Mouse (Mus musculus) heart, postnatal 14 days (tissue): Measurements from ENCODE around the gene Lifr. TPM values are rescaled to one million over a fixed set of nuclear protein-coding genes. Genes with fewer than 3 reads are reported as not detected.

Source experiments
- DNase-seq, 2 experiments: peaks; one replicate each; pipeline ENCODE4 v3.0.0; 2021 to 2022
- intact Hi-C: fragments of 180-260 bp; cut with DNase I; formaldehyde crosslinking; loops from one replicate; pipeline ENCODE4 v1.15.1; 2025
- total RNA-seq, 2 experiments: library from RNA; stranded (reverse); gene quantifications; 2 replicates each; pipeline ENCODE4 v1.2.3; 2021

Lifr gene
- total RNA-seq, 2 experiments from 2014 or later = 57.6 to 63.2 TPM

DNA sequence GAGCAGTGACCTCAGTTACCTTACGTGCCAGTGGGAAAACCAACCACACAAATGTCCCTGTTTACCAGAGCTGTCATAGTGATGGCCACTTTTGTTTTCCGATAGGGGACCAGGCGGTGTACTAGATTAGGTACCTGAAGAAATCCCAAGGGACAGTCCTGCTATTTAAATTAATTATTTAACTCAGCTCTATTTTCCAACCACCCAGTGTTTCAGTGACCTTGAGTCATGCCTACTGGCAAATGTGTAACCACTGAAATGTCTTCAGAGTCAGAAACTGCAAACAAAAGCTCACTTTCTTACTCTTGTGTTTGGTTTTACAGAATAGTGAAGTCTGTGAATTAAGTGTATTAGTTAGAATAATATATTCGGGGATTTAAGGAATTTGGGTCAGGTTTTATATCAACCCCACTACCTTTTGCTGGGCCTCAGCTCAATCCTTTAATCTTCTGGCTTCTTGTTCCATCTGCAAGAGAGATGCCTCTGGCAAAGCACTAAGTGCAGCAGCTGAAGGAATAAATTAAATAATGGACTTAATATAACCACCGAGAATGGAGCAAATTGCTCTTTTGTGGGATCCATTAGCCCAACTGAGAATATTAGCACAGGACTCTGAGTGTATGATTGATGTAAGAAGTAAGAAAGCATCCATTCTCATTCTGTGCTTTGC, 33.5 kb downstream of the Lifr start:
- no peak for DNase-seq
- intact Hi-C loops = loop anchor here (10.0 kb wide), 1 partner anchor 79 kb away; no protein-coding TSS in a partner anchor

DNA sequence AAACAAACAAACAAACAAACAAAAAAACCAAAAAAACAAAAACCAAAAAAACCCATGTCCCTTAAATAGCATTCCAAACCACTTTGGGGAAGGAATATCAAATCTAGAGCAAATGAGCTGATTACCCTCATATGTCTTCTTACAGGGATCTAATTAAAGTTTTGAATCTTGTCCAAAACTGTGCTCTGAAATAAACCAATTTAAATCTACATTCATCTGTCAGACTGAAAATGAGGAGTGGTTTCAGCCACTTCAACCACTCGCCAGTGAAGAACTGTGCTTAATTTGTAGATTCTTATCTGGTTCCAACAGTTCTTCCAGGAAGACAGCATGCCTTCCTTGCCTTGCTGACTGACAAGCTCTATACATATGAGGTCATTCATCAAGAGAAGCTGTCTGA, 35.8 kb downstream of the Lifr start:
- no peak for DNase-seq
- intact Hi-C loops = loop anchor here (10.0 kb wide), 1 partner anchor 81 kb away; no protein-coding TSS in a partner anchor

DNA sequence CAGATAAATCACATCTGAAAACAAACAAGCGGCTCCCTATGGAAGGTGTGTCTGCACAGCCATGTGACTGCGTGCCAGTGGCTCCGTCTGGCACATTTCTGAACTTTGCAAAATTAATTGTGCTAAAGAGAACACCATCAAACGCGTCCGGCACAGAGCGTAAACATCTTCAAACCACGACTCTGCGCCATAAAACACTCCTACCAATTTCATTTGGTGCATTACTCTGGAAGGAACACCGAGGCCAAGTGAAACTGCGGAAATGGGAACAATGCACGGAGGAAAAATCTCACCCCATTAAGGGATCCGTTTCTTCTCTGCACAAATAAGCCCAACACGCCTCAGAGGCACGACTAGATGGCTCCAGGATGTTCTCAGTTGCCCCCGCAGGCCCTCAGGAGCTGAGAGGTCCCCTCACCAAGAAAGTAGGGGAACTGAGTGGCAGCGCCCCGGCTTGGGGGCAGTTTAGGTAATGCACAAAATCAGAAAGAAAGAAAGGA, 38.3 kb downstream of the Lifr start:
- intact Hi-C loops = loop anchor here (2.0 to 10.0 kb wide), 2 partner anchors 84 to 220 kb away; no protein-coding TSS in a partner anchor
- DNase-seq = peak in 1 of 2 experiments; percentile 32

DNA sequence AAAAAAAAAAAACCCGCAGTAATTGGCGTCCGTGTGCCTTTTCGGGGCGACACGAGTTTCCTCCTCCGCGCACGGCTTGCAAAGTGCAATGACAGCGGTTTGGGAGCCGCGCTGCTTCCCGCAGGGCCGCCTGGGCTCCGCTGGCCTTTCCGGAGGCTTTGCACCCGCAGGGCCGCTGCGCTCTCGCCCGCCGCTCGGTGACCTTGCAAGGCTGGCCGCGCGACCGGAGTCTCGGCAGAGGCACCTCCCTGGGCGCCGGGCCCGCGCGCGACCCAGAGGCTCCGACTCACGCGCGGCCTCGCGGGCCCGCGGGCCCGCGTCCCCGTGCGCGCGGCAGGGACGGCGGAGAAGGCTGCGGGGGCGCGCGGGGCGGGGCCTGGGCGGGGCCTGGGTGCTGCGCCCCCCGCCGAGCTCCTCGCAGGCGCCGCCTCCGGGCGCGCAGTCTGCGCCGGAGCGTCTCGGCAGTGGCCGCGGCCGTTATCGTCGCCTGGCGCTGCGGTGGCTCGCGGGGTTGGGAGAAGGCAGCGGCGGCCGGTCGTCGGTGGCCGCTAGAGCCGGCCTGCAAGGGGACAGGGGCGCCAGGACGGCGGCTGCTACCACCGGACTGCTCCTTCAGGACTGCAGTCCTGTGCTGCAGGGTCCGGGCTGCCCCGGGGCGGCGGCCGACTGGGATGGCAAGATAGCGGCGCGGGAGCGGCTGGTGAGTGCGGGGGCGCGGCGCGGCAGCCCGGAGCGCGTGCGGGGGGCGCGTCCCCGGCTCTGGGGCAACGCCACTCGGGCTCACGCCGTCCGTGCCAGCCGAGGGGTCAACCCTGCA, 38.9 kb downstream of the Lifr start:
- DNase-seq = peak; percentile 95 to 96
- intact Hi-C loops = loop anchor here (2.0 to 10.0 kb wide), 2 partner anchors 85 to 221 kb away; no protein-coding TSS in a partner anchor

DNA sequence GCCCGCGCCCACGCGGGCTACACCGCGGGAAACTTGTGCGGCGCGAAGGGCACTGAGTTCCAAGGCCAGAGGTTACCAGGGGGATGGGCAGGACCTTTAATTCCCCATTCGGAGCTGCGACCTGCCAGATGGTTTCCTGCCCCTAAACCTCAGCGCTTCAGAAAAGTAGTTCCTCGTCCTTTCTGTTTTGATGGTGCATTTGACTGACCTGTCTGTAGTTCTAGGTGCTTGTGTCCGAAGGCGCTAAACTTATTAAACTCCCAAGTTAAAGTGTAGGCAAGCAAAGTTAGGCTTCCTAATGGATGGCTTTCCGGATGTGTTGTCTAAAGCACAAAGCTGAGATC, 39.5 kb downstream of the Lifr start:
- intact Hi-C loops = loop anchor here (2.0 to 10.0 kb wide), 4 partner anchors 85 to 425 kb away; partner anchors contain the start of gene Rictor

DNA sequence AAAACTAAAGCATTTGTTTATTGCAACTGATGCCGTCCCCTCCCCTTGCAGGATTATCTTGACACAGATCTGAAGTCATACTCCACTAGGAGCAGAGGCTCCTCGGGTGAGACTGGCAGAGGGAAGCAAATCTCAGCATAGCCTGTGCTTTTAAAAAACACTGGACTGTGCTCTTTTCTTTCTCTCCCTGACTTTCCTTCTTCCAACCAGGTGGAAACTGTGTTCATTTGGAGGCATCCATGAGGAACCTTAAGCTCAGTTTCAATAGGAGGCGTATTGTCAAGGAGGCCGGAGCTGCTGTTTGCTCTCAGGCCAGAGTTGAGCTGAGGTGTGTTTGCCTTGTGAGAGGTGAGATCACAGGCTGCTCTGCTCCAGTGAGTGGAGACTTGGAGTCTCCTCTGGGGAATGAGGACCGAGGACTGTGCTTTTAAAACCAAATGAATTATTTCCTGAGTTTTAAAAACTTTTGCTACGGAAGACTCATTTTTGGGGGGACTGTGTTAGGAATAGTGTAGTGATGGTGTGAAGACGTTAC, 40.3 kb downstream of the Lifr start:
- intact Hi-C loops = loop anchor here (5.0 to 10.0 kb wide), 2 partner anchors 312 to 426 kb away; partner anchors contain the start of gene Rictor
- no peak for DNase-seq

More for the DNA sequence above, 39.5 kb downstream of the Lifr start:
- DNase-seq = no peak

DNA sequence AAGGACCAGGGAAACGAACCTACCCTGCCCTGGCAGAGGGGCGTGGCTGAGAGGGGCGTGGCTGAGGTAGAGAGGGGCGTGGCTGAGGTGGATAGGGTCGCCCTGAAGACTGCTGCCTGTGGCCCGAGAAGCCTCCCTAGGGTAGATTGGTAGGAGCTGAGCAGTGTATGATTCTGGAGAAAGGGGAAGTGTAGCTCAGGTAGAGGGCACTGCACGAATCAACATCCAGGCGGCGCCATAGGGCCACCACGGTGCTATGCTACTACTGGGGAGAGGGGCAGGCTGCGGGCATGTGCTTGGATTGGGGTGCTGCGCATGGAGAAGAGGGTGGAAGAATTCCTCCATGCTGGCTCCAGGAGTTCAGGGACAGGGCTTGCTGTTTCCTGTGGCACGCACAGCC, 42.3 kb downstream of the Lifr start:
- intact Hi-C loops = loop anchor here (5.0 to 10.0 kb wide), 2 partner anchors 310 to 428 kb away; partner anchors contain the start of gene Rictor
- DNase-seq = peak in 1 of 2 experiments; percentile 49

DNA sequence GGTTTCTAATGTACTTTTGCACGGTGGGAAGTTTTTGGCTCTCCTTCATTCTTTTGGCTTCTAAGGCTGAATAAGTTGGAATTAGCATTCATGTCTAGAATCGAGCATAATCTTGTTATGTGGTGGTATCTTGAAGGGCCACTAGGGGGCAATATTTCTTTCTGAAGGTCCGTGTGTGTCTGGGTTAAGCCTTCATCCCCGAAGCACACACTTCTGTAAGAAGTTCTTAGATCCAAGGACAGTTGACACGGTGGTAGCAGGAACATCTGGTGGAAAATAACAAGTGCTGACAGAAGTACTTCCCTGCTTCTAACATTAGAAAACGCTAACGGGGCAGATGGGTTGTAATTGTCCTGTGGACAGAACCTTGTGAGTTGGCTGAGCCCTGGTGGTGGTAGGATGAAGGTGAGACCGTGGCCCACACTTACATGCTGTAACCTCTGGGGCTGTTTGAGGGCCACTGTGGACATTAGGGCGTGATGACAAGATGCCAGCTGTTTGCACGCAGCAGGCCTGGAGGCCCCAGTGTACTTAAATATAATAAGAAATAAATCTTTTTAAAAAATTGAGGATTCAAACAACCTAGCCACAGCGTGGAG, 44.1 kb downstream of the Lifr start:
- DNase-seq = peak in 1 of 2 experiments; percentile 52
- intact Hi-C loops = loop anchor here (1.0 to 10.0 kb wide), 3 partner anchors 92 to 430 kb away; partner anchors contain the start of gene Rictor

DNA sequence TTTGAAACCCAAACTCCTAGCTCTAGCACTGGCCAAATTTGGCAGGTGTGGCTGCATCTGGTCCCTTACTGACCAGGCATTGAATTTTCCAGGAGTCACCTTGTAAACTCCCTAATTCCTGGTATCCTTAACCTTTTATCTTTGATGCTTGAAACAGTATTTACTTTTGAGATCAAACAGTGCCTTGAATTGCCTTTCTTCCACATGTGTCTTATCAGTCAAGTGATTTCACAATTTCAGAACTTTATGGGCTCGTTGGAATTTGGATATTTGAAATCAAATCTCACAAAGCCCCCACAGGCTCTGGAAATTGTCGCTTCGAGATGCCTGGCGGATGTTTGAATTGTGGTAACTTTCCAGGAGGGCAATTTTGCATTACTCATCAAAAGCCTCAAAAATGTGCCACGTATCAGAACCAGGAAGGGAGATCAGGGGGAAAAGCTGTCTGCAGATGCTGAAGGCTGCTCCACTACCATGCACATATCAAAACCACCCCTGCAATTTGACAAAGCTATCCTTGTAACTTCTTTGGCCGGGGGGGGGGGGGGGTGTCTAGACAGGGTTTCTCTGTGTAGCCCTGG, 45.7 kb downstream of the Lifr start:
- DNase-seq = no peak
- intact Hi-C loops = loop anchor here (10.0 kb wide), 1 partner anchor 431 kb away; the partner anchor contains the start of gene Rictor

DNA sequence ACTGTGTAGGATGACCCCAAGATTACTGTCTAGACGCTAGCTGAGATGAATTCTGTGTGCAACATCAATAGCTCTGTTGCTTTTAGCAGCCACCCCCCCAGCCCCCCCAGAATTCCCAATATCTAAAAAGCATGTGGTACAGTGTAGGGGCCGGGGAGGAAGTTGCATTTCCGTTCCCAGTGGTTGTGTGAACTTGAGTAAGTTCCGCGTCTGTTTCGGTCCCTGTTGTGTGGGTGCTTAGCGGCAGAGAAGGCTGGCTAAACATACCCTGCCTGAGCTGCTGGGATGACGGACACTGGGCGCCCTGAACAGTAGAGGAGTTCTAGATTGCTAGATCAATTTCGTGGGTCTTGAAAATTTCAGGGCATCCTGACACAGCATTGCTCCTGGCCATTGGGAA, 46.5 kb downstream of the Lifr start:
- intact Hi-C loops = loop anchor here (10.0 kb wide), 1 partner anchor 432 kb away; the partner anchor contains the start of gene Rictor
- DNase-seq = no peak

DNA sequence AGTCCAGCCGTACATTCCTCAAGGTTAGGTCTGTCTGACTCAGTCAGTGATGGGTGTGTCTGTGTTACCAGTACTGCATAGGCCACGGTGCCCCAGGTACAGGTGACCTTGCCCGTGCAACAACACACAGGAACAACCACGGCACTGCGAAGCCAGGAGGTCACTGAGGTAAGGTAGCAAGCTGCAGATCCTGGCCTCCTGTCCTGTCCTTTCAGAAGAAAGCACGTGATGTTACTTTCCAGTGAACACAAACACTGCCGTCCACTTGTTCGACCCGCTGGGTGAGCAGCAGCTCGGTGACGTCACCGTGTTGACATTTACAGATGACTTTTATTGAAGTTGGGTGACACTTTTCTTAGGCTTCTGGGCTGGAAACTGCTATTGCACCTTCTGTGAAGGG, 47.2 kb downstream of the Lifr start:
- intact Hi-C loops = loop anchor here (10.0 kb wide), 1 partner anchor 433 kb away; the partner anchor contains the start of gene Rictor
- no peak for DNase-seq

DNA sequence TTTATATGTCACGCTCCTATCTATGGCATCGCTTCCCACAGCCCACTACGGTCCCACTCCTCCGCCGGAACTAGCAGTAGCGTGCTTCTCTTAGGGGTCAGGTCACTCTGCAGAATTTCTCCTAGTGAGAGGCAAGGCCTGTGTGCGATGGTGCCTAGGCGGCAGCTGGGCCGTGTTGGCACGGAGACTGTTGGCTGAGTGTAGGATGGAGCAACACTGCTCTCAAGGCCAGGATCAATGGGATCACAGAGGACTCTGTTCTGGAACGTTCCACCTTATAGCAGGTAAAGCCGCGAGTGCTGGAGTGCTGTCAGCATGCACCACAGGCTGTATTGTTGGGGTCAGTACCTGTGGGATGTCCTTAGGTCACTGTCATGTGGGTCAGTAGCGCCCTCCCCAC, 48.1 kb downstream of the Lifr start:
- intact Hi-C loops = loop anchor here (10.0 kb wide), 1 partner anchor 434 kb away; the partner anchor contains the start of gene Rictor
- no peak for DNase-seq

DNA sequence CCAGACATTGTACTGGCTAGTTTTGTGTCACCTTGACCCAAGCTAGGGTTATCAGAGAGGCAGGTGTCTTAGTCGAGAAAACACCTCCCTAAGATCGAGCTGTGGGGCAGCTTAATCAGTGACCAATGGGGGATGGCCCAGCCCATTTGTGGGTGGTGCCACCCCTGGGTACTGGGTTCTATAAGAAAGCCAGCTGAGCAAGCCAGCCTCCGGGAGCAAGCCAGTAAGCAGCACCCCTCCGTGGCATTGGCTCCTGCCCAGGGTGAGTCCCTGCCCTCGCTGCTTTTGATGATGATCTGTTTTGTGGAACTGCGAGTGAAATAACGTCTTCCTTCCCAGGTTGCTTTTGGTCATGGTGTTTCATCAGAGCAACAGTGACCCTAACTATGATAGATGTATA, 49.9 kb downstream of the Lifr start:
- intact Hi-C loops = no loop called here
- DNase-seq = no peak

DNA sequence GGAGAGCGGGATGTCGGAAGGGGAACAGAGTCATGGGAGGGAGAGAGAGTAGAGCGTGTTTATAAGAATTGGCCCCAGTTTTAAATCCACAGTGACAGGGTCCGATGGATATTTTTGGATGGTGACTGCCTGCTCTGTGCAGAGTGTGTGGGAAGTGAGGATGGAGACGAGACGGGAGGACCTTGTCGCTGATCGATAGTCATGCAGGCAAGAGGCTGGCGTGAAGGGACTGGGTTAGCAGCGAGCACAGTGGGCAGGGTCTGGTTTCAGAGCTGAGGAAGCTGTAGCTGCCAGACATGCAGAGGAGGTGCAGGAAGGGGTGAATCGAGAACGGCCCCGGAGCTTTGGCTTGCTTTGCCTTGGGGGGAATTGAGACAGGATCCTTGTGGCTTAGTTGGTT, 50.8 kb downstream of the Lifr start:
- DNase-seq = no peak
- intact Hi-C loops = no loop called here

DNA sequence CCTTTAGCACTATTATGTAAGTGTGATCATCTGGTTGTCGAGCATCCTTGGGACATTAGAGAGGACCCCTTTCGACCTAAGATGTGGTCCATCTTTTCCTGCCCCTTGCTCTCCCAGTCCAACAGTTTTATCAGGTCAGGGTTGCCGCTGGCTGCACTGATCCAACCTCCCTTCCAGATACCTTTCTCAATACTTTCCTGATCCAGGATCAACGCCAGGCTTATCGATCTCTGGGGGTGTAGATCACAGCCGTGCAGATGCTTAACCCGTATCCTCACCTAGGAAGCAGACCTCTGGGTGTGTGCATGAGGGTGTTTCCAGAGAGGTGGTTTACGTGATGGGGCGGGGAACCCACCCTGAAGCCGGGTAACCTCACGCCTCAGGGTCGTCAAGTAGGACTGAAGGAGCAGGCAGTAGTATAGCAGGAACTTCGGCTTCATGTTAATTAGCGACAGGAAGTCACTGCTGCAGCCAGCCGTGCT, 53.3 kb downstream of the Lifr start:
- no peak for DNase-seq
- intact Hi-C loops = no loop called here

DNA sequence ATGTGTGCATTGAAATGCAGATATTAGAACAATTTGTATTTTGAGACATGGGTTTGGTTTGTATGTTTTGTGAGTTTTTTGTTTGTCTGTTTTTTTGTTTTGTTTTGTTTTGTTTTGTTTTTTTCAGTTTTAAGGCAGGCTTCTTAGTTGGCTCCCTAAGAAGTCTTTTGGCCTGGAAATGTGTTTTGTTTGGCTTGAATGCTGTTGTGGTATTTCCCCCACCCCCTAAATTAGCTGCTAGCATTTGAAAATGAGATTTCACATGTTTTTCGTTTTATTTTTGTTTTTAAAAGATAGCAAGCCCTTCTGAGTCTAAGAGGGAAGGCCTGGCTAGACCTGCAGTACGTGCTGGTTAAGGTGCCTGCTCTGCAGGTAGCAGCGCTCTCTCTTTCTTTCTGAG, 54.1 kb downstream of the Lifr start:
- intact Hi-C loops = no loop called here

DNA sequence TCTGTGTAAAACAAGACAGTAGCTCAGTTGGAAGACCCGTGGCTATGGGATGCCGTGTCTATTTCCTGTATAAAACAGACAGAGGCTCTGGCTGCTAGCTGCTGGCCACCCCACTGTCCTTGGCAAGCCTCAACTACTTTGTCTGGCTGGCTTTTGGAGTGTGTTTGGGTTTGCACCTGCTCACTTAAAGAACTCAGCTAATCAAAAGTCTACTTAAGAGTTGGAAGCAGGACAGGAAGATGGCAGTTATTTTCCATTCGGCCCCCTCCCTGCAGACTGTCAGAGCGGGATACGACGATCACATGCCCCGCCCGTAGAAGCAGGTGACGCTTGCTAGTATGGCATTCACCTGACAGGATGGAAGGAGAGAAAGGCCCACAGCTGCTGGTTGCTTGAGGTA, 54.5 kb downstream of the Lifr start:
- DNase-seq = no peak
- intact Hi-C loops = no loop called here

More for the DNA sequence above, 54.1 kb downstream of the Lifr start:
- DNase-seq = peak in 1 of 2 experiments; percentile 31

DNA sequence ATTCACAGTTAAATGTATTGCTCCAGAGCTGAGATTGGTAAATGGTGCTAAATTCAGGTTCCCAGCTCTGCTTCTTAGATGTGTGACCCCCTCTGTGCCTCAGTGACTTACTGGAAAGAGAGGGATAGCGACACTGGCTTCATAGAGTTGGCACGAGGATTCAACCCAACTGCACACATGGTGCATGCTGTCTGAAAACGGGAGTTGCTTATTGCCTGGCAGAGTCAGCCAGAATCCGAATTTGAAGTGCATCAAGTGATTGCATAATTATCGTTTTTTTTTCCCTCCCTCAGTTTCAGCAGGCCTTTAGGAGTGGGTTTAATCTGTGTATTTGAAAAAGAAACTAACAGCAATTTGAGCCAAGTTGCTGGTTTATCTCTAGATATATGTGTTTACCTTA, 55.1 kb downstream of the Lifr start:
- intact Hi-C loops = no loop called here
- no peak for DNase-seq

DNA sequence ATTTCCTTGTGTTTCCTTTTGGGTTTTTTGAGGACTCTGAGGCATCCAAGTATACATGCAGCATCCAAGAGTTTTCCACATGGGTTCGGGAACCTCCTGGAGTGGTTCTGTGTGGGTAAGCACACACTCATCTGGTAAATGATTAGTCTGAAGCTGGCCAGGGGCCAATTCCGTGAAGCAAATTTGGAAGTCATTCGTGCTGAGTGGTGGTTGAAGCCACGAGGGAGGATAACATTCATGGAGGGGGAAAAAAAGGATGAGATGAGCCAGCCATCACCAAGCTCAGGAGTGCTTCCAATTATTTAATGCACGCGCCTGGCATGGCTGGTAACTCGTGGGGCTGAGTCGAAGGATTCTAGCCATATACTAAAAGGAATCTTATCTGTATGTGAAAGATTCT, 56.1 kb downstream of the Lifr start:
- no peak for DNase-seq
- intact Hi-C loops = no loop called here

DNA sequence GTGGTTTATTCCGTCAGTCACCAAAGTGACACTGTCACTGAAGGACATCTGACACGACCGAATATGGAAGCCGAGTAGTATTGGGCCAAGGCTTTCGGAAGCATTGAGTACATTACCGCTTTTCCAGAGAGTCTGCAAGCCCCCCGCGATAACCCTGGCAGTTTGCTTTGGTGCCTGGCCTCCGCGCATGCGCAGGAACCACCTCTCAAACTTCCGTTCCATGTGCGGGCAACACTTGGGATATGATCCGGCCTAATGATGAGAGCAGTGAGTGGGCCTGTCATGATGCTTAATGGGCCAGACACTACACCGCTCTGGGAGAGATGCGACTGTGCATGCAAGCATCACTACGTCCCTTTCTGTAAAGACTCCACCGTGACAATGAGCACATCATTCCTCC, 59.4 kb downstream of the Lifr start:
- DNase-seq = no peak
- intact Hi-C loops = no loop called here
